Mouse (Mus musculus) cerebellum, adult 11 months (tissue): ENCODE data around the gene Cachd1.

ENCODE experiments used
- DNase-seq: peaks from one replicate; pipeline ENCODE4 v3.0.0; 2022

Gene Cachd1

DNA sequence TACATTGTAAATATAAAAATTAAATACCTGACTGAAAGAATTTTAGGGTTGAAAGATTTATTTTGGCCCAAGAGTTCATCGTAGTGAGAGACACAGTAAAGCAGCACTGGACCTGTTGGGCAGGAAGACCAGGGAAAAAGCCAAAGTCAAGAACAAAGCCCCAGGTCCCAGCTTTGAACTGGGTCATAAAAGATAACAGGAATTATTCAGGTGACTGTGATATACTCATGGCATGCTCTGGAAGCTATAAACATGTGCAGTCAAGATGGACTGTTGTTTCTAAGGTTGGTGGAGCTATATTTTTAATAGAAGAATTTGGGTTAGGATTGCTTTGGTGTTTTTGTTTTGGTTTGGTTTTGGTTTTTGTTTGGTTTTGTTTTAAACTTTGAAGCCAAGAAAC lies 148.7 kb downstream of the Cachd1 start:
- no peak for DNase-seq

DNA sequence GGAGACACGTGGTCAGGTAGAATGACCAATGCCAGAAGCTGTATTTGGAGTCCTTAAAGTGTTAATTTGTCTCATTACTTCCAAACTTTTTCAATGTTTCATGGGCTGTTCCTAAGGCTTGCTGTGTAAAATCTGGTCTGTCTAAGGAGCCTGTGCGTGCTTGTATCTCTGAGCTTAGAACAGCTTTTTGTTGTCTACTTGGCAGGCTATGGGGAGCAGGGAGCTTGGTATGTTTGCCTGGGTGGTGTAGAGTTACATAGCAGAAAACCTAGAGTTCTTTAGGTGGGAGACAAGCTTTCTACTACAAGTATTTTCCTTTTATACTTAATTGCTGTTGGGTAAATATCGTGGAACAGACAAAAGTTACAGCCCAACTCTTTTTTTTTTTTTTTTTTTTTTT lies 150.1 kb downstream of the Cachd1 start:
- no peak for DNase-seq

DNA sequence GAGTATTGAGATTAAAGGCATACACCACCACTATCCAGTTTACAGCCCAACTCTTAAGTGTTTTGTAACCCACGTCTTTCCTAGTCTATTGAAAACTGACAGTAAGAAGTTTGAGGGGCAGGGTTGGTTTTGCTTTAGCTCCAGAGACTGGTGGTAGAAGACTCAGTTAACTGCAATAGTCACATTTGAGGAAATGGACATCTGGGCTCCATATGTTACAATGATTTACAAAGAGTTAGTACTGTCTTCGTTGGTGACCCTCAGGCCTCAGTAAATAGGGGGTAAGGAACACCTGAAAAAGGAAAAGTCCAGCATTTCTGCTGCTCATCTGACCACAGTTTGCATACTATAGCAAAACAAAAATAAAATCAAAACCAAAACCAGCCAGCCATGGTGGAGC lies 150.6 kb downstream of the Cachd1 start:
- no peak for DNase-seq

DNA sequence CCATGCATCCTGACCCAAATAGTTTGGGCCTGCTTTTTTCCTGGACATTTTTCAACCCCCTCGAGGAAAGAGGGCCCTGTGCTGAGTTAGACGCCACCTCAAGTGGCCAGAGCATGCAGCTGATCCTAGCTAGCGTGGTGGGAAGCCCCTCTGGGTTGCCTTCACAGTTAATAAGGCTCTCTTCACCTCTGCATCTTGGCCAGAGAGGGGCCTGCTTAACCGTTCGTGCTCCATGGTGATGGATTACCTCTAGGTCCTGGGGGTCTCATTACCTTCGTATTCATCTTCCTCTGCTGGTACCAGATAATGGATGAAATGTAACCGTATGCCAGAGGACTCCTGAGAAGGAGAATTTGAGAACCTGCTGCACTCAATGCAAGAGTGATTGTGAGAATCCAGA lies 167.2 kb downstream of the Cachd1 start:
- no peak for DNase-seq

DNA sequence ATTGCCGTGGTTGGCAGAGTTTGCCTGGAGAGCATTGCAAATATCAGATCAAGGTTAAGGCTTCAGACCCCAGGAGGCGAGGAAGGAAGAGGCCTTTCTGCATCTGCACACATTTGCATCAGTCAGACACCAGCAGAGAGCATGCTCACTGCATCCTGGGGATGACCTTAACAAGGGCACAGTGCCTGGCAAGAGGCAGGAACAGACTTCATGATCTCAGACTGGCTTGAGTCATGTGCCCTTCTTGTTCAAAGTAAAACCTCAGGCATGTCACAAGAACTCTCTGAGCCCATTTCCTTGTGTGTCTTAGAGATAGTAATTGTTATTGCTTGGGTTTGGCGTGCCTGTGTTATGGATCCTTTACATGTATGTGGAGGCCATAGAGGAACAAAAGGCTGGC lies 167.8 kb downstream of the Cachd1 start:
- DNase-seq, result no peak

DNA sequence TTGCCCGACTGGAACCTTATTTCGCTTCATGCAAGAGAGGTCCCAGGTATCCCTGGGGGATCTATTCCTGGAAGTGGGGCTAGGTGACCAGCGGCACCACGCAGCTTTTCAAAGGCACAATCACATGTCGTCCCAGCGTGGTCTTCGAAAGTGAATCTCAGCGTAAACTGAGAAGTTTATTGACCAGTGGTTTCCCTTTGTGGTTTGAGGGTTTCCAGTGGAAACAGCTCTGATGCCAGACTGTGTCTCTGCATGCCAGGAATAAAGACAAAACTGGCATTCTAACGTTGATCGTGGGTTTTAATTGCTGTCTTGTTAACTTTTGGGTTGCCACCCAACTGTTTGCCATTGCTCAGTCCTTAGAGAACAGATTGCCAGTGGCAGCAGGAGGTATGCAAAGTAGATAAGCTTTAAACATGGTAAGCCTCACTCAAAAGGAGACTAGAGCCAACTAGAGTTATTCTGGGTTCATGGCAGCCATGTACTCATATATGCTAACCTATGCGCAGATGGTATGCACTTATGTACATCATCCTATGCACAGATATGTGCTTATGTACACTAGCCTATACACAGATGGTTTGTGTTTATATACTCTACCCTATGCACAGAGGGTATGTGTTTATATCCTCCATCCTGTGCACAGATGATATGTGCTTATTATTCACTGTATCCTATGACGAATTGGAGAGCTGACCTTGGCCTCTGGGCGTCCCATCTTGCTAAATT lies 168.9 kb downstream of the Cachd1 start:
- DNase-seq, result no peak

DNA sequence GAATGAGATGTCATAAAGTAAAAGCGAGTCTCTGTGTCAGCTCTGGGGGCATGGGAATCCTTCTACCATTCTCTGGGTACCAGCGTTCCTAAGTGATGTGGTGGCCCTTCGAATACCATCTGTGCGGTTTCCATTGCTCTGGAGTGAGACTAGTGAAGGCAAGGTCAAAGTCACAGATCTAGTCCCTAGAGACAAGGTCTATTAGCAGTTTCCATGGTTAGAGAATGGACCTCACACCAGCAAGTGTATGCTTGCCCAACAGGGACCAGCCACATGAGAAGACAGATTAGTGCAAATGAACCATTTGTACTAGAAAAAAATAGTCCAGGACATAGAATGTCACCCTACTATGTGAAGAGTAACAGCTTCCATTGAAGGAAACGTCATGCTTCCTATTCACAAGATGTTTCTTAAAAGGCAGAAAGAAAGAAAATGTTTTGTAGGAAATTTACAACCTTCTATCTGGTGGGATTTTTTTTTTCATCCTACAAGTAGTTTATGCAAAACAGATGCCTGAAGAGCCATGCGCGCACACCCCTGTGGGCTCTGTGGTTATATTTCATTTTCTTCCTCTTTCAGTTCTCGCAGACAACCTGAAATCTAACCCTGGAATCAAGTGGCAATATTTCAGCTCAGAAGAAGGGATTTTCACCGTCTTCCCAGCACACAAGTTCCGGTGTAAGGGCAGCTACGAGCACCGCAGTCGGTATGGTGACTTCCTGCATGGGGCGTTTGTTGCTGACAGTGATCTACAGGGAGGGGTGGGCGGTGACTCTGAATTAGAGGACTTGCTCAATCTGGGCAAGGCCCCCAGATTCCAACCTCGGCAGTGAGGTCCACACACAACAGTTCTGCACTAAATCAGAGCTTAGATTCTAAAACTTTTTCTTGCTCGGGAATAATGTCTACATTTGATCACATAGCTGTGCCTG lies 172.3 kb downstream of the Cachd1 start:
- DNase-seq, result no peak

DNA sequence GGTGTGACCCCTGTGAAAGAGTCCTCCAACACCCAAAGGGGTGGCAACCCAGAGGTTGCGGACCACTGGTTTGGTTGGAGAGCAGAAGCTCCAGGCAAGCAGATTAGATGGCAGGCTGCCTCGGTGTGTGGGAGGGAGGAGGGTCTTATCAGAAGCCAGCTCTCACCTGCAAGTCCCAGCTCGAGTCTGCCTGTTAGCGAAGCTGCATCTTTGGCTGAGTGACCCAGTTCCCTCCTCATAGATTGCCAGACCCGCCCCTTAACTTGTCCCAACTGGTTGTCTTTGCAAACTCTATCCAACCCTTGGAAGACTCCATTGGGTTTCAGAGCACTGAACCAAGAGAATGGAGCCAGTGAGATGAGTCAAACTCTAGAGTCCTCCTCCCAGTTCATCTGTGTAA lies 173.8 kb downstream of the Cachd1 start:
- DNase-seq, result no peak

DNA sequence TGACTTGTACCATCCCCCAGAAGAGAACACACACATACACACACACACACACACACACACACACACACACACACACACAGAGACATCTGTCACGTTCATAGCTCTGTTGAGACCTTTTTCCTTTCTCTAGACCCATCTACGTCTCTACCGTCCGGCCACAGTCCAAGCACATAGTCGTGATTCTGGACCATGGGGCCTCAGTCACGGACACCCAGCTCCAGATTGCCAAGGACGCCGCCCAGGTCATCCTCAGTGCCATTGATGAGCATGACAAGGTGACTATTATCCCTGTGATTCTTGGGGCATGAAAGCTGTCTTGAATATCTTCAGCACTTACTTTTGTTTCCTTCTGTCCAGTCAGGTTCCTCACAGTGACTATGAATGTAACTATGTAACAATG lies 175.4 kb downstream of the Cachd1 start:
- no peak for DNase-seq

DNA sequence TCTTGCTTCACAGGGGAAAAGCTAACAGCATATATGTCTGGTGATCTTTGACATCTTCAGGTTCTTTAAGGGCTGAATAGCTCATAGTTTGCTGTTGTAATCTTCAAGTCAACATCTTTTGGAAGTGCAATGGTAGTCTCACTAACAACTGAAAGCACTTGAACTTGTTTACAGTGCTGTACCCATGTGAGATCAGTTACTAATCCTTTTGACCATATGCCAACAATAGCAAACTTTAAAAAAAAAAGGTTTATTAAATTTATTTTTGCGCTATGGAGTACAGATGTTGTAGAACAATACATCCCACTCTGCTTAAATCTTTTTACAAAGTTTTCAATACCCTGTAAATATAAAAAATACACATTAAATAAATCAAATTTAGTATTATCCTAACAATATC lies 186.9 kb downstream of the Cachd1 start:
- no peak for DNase-seq

DNA sequence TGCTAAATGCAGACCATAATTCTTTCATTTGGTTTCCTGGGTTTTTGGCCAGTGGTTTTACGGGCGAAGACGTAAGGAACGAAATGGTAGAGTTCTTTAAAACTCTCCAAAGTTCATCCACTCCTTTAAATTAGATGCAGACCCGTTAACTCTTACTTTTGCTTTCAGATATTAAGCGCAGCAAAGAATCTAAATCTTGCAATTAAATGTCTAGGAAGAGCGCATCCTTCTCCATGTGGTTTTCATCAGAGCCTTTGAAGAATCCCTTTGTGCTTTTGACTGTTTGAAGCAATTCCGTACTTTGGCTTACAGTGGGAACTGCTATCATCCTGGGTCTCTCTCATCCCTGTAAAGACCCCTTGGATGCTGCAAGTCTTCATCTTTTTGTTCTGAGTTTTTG lies 187.3 kb downstream of the Cachd1 start:
- no peak for DNase-seq

DNA sequence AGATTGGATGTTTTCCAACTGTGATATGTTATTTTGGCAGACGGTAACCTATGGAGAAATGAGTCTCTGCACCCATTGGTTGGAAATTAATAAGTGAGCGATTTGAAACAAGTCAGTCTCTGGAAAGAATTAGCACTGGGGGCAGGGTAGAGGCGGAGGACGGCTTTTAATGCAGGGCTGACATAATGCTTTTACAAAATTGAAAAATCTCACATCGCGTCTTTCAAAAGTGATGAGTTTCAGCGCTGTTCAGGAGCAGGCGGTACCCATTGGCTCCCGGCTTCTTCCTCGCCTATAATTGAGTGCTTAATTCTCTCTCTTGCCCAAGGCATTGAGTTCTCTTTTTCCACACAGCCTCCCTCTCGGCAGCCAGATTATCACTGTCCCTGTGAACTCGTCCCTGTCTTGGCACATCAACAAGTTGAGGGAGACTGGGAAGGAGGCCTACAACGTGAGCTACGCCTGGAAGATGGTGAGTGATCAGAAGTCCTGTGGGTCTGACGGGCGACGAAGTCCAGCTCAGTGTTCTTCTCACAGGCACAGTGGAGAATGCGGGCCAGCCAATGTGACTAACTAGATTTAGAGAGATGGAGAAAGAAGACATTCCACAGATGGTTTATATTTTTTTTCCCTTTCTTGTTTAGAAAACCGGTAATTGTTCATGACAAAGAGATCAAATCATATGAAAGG lies 191.4 kb downstream of the Cachd1 start:
- DNase-seq, result no peak

DNA sequence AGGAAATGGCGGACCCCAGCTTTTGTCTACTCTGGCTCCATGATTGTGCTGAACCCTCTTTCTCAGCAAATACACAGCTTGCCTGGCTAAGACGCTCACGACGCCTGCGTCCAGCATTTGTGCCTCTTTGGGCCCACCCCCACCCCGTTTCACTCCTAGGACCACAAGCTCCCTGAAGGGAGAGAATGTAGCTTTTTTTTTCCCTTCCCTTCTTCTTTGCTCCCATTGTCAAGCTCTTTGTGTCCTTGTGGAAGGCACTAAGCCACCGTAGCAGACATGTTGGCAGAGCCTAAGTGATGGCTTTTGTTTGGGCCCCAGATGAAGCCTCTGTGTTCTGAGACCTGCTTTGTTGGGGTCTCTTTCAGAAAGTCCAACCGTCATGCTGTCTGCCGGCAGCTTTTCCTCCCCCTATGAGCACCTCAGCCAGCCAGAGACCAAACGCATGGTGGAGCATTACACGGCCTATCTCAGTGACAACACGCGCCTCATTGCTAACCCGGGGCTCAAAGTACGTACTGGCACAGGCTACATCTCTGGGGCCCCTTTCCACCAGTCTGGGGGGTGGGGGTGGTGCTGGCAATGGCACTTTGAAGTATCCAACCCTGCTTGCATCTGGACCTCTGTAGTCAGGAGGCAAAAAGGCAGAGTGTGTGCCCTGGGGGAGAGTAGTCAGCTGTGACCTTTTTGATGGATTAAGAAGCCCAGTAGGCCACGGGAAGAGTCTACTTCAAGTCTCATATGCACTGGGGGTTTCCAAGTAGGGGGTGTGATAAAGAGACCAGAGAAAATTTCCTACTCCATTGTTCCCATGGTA lies 197.4 kb downstream of the Cachd1 start:
- DNase-seq, result peak; percentile 3

DNA sequence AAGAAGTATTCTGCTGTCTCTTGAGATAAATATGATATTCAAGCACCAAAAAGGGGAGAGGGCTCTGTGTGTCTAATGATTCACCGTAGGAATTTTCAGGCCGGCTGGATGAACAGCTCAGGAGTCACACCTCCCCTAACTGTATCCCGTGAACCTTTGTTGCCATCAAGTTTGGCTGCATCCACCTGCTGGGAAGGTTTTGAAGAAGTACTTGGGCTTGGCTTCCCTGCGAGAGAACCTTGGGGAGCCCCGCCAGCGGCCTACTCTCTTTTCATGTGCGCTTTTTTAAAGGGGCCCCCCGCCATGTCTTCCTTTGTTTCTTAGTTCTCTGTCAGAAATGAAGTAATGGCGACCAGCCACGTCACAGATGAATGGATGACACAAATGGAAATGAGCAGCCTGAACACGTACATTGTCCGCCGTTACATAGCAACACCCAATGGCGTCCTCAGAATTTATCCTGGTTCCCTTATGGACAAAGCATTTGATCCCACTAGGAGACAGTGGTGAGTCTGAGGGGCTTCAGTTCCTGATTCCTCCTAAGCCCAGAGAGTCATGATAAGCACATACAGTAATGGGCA lies 198.1 kb downstream of the Cachd1 start:
- DNase-seq, result no peak

DNA sequence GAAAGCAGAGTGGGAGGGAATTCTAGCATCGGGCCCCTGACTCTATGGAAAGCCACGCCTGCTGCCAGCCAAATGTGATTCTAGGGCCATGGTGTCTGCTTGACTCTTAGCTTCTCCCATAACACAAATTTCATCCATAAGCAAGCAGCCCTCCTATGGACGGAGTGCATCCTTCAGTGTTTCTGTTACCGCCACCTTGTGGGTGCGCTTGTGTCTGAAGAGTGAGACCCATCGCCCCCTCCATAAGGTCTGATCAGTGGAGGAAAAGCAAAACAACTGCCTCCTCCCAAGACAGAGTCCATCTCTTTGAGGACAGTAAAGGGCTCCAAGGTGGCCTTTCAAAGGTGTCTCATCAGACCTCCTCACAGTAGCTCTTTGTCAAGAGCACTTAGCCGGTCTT lies 201.0 kb downstream of the Cachd1 start:
- no peak for DNase-seq

DNA sequence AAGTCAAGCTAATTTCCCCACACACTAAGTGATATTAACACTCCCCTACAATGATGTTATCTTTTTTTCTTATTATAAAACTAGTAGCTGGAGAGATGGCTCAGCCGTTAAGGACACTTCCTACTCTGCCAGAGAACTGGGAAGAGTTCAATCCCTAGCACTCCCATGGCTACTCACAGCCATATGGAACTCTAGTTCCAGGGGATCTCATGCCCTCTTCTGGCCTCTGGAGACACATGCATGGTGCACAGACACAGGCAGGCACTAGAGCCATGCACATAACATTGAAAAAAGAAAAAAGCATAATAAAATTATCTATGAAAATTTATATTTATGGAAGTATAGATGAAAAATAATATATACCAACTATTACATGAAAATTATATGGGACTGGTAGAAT lies 210.7 kb downstream of the Cachd1 start:
- no peak for DNase-seq

DNA sequence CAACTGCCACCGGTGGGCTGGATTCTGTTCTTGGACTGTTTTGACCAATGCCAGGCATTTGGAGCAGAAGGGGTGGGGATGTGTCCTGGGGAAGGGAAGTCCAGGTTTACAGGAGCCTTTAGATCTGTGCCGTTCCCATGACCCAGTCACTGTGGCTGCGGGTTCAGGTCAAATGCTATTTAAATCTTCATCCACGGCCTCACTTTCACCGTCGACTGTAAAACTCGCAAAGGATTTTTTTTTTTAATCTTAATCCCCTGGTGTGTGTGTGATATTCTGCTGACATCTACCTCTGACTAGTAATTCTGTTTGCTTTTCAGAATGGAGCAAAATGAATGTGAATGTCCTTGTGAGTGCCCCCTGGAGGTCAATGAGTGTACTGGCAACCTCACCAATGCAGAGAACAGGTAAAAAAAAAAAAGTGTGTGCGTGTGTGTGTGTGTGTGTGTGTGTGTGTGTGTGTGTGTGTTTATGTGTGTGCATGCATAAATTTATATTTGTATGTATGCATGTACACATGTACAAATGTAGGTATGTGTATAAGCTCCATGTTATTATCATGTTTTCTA lies 211.8 kb downstream of the Cachd1 start:
- DNase-seq, result no peak

DNA sequence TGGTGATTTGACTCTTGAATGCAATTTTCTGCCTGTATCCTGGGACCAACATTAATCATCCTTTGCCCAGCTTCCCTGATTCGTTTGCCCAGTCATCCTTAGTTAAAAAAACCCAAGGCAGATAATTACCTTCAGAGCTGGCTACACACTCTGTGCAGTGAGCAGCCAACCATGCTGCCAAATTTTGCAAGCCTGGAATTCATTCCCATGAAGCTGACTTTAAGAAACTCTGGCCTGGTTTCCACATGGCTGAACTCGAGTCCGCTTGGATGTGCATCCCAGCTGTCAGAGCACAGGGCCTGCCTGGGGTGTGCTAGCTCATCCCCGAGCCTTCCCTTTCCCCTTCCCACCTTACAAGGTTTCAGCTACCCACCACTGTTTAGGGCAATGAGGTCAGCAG lies 214.5 kb downstream of the Cachd1 start:
- no peak for DNase-seq

DNA sequence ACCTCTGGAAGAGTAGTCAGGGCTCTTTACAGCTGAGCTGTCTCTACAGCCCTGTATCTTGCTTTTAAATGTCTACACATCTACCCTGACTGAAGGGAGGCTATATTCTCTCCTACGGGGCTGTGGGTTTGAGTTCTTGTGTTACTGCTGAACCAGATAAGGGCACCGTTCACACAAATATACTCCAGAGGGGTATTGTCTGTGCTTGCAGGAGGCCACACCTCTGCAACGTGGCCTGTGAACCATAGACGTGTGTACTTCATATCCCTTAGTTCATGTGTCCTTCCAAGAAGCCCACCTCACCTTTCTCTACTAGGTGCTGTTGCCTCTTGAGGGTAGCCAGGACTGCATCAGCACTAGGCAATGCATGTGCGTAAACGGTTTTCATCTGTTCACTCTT lies 215.6 kb downstream of the Cachd1 start:
- DNase-seq, result no peak

DNA sequence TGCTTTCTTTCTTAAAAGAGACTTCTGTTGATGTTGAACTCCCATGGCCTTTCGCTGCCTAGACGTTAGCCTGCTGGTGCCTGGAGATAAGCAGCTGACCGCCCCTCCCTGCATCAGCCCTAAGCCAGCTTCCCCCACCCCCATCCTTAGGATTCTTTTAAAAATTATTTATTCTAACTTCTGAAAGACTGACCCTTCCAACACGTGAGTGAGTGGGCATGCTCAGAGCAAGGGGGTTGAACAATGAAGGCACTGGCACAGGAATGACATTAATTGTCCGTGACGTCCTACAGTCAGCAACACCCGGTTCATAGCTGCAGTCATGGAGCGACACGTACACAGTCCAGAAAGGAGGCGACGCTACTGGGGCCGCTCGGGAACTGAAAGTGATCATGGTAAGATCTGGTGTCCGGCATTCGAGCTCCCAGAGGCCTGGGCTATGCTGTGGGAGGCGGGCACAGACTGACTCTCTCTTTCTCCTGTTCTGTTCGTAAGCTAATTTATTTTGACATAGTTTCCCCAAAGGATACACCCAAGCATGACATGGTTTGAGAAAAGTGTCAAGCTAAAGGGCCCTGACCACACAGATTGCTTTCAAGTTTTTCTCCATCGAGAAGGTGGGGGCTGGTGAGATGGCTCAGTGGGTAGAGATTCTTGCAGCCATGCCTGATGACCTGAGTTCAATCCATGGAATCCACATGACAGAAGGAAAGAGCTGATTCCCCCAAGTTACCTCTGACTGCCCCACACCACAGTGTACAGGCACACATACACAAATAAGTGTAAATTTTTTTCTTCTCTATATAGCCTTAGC lies 218.2 kb downstream of the Cachd1 start:
- no peak for DNase-seq

DNA sequence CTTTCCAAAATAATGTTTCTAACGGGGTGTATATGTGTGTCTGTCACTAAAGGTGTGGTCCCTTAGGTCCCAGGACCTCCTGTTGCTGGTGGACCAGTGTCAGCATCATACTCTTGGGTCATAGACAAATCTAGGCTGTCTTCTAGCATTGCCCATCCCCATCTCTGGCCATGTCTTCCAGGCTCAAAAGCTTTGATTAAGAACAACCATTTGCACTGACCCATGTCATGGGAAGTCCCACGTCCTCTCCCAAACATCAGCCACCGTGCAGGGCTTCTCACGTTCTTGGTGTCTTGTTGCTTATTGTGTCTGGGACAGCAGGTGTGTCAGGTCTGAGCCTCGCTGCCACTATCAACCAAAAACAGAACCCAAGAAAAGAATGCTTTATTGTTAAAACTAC lies 219.1 kb downstream of the Cachd1 start:
- no peak for DNase-seq
